In genomic region chr12:8189722-8190121, GRCm38 (mm10) we compare ENCODE assay signal across 22 mouse cellular contexts. TPM values are rescaled to one million over a fixed set of nuclear protein-coding genes. Genes with fewer than 3 reads are reported as not detected.
A peak's percentile ranks its signal among the peaks of the same experiment; 100 is the strongest.
DNase-seq lines count a peak whose midpoint lies in the region; ATAC-seq lines count a peak whose summit lies in the region.
"Had no signal": no experiment of that assay in that cellular context is flagged by ENCODE, and none has a peak within 500 bp of the region (broad histone marks: within the 10 kb centered on the region; RNA-seq: fewer than 3 reads in every experiment).

No protein-coding gene starts in this region.

- intact Hi-C loops in gastrocnemius, postnatal 36 days (cut with DNase I): no loop called here

- DNase-seq in 416B (ENCODE audit: low read depth): peak; percentile 56
- peak; percentile 67 for DNase-seq in MEL-GATA-1-ER (ENCODE audit: extremely low read depth, low read depth)
- no peak for DNase-seq in gastrocnemius, postnatal 36 days
- no peak for DNase-seq in layer of hippocampus, adult 11-12 months (ENCODE audit: low spot score)
- DNase-seq in frontal cortex, postnatal 10 days (ENCODE audit: low spot score in 2 of 2): no peak
- DNase-seq: adrenal gland, adult 2 months; adrenal gland, postnatal 14 days; cerebellum, adult 11-12 months; cerebellum, adult 8-10 months; cerebellum, postnatal 10 days; forebrain, postnatal 0 days; gastrocnemius, postnatal 25 days; heart, adult 11 months; heart, postnatal 10 days; heart, postnatal 36 days; kidney, adult 18-20 months had no signal

- ATAC-seq in granulocyte monocyte progenitor cell, adult 5-6 weeks (replicated peaks; ENCODE audit: poor library complexity, severe bottlenecking): peak; percentile 66; the same call in 1 of the 2 replicates
- ATAC-seq: CD4-positive, CD25-positive, alpha-beta regulatory T cell, adult 4 months; forebrain, embryonic 14.5 days; forebrain, postnatal 0 days; hindbrain, embryonic 16.5 days; intestine, embryonic 16.5 days; Patski had no signal

RNA-seq across cellular contexts. Expression of gene Ldah, which starts 18.2 kb away (rescaled TPM):
- 50.5 and 63.4 TPM in 2 replicates for total RNA-seq in granulocyte monocyte progenitor cell, adult 5-6 weeks (2014; fragmentation: Nextera tagmentation)
- 35.2 and 39.4 TPM in 2 replicates for total RNA-seq in granulocyte monocyte progenitor cell, adult 5-6 weeks (2017)
- total RNA-seq in gastrocnemius, postnatal 36 days (2021): 1 to 10 TPM; 8.0 to 9.8 TPM

Comparison
In these comparisons a context has a peak if more than half of its experiments do, and no peak if none do; other contexts are left out.
1. DNase-seq: peak in 416B (single experiment) and MEL-GATA-1-ER (single experiment); none in gastrocnemius, postnatal 36 days (0 of 2), layer of hippocampus, adult 11-12 months (single experiment) and frontal cortex, postnatal 10 days (0 of 2).